Mouse (Mus musculus) liver, postnatal 0 days (tissue): ENCODE results near the gene Tle6. TPM values are rescaled to one million over a fixed set of nuclear protein-coding genes. Genes with fewer than 3 reads are reported as not detected.

ENCODE experiments used
- ATAC-seq: fragments of 200-750 bp; cut with Nextera tagmentation; 2 replicates; pipeline ENCODE4 v1.8.0; 2017; ENCODE audit warnings: mild to moderate bottlenecking, moderate library complexity
- DNase-seq: peaks from one replicate; pipeline ENCODE4 v3.0.0-alpha.2; 2016
- H3K27ac ChIP-seq: fragments of 300-500 bp; sonication (generic); 2 replicates; pipeline ENCODE4 v1.5.1; 2014; ENCODE audit warnings: antibody characterized with exemption, moderate library complexity, mild to moderate bottlenecking, low read depth
- H3K27me3 ChIP-seq: fragments of 300-500 bp; sonication (generic); 2 replicates; pipeline ENCODE4 v1.6.1; 2014; ENCODE audit warnings: low read length, control low read depth, mixed read lengths; ENCODE audit not compliant: insufficient read depth
- H3K36me3 ChIP-seq: fragments of 300-500 bp; sonication (generic); replicated peaks from 2 replicates; pipeline ENCODE4 v1.6.1; 2014; ENCODE audit warnings: mild to moderate bottlenecking, control low read depth, low read length, moderate library complexity, mixed read lengths; ENCODE audit not compliant: insufficient read depth
- H3K4me1 ChIP-seq: fragments of 300-500 bp; sonication (generic); 2 replicates; pipeline ENCODE4 v1.6.1; 2014; ENCODE audit warnings: antibody characterized with exemption, mild to moderate bottlenecking, control low read depth; ENCODE audit not compliant: insufficient read depth
- H3K4me2 ChIP-seq: fragments of 300-500 bp; sonication (generic); 2 replicates; pipeline ENCODE4 v1.6.1; 2014; ENCODE audit warnings: low read depth, mild to moderate bottlenecking, low read length, moderate library complexity, mixed read lengths
- H3K4me3 ChIP-seq: fragments of 300-500 bp; sonication (generic); 2 replicates; pipeline ENCODE4 v1.5.1; 2014; ENCODE audit warnings: low read depth, low read length
- H3K9ac ChIP-seq: fragments of 300-500 bp; sonication (generic); replicated peaks from 2 replicates; pipeline ENCODE4 v1.6.1; 2014; ENCODE audit warnings: mild to moderate bottlenecking, moderate library complexity
- H3K9me3 ChIP-seq: fragments of 300-500 bp; sonication (generic); 2 replicates; pipeline ENCODE4 v1.6.1; 2016; ENCODE audit warnings: mild to moderate bottlenecking, control low read depth, low read length, mixed read lengths
- CTCF ChIP-seq: sonication (generic); IDR thresholded peaks from 2 replicates; pipeline ENCODE4 v1.5.1; 2016; ENCODE audit warnings: antibody characterized with exemption, low read depth
- EP300 ChIP-seq: IDR thresholded peaks from 2 replicates; pipeline ENCODE4 v1.6.1; 2016; ENCODE audit warnings: antibody characterized with exemption, low read depth, mild to moderate bottlenecking
- WGBS: fragments of 180-500 bp; shearing (Covaris S2); extraction: QIAGEN DNeasy Blood & Tissue Kit; methylation state at CpG from one replicate; pipeline ENCODE4 v1.1.7; 2014; ENCODE audit not compliant: insufficient replicate concordance; 5-methylcytosine and 5-hydroxymethylcytosine counted together
- polyA plus RNA-seq: library from polyadenylated mRNA; unstranded; fragments of >200 nt; fragmentation: Nextera tagmentation; extraction: Ambion mirVana; gene quantifications from 2 replicates; pipeline ENCODE4 v1.2.1, GENCODE M21; 2015

The Tle6 gene
- polyA plus RNA-seq, 1 experiment from 2014 or later, result 3.0 TPM

- WGBS, result 36% methylated on average over 7 of the region's 7 CpGs
- Histone ChIP-seq H3K9ac (peak overlapping the region; percentile 42; the same call in 1 of the 2 replicates), H3K4me1 (peaks cover 46% of the 10 kb centered on the region)
Measured at GRCm38 (mm10) chr10:81601396-81601905, 578 bp upstream of the Tle6 start.

GRCm38 (mm10) chr10:81600096-81600495 is 777 bp downstream of the Tle6 start:
- no peak overlapping the region for H3K4me3 ChIP-seq

More at GRCm38 (mm10) chr10:81601396-81601905, 578 bp upstream of the Tle6 start:
- ATAC-seq (no peak), DNase-seq (no peak)
- peak overlapping the region; percentile 67 for H3K4me2 ChIP-seq
- H3K27me3 ChIP-seq, result no peaks in the 10 kb centered on the region
- no peak for TF ChIP-seq EP300
- TF ChIP-seq CTCF, result no peak
- no peaks in the 10 kb centered on the region for H3K36me3 ChIP-seq
- peak overlapping the region; percentile 25; the same call in 1 of the 2 replicates for H3K4me3 ChIP-seq
- no peaks in the 10 kb centered on the region for H3K9me3 ChIP-seq
- H3K27ac ChIP-seq, result no peak overlapping the region

GRCm38 (mm10) chr10:81599630-81600029 is 1.2 kb downstream of the Tle6 start:
- Histone ChIP-seq H3K36me3 (no peaks in the 10 kb centered on the region), H3K9me3 (no peaks in the 10 kb centered on the region), H3K4me2 (no peak overlapping the region), H3K4me1 (peaks cover 45% of the 10 kb centered on the region), H3K27ac (no peak overlapping the region), H3K4me3 (no peak overlapping the region), H3K27me3 (no peaks in the 10 kb centered on the region), H3K9ac (no peak overlapping the region)
- ATAC-seq, result no peak
- WGBS, result 56% methylated on average over 5 of the region's 5 CpGs
- TF ChIP-seq EP300 (no peak), CTCF (no peak)
- DNase-seq, result no peak

More at GRCm38 (mm10) chr10:81600096-81600495, 777 bp downstream of the Tle6 start:
- Histone ChIP-seq H3K9me3 (no peaks in the 10 kb centered on the region), H3K27me3 (no peaks in the 10 kb centered on the region), H3K27ac (no peak overlapping the region), H3K36me3 (no peaks in the 10 kb centered on the region), H3K4me2 (peak overlapping the region; percentile 67; the same call in 1 of the 2 replicates), H3K4me1 (peaks cover 45% of the 10 kb centered on the region), H3K9ac (no peak overlapping the region)
- ATAC-seq (no peak), DNase-seq (no peak)
- WGBS, result 43% methylated on average over 10 of the region's 10 CpGs
- no peak for TF ChIP-seq CTCF
- no peak for TF ChIP-seq EP300

DNA sequence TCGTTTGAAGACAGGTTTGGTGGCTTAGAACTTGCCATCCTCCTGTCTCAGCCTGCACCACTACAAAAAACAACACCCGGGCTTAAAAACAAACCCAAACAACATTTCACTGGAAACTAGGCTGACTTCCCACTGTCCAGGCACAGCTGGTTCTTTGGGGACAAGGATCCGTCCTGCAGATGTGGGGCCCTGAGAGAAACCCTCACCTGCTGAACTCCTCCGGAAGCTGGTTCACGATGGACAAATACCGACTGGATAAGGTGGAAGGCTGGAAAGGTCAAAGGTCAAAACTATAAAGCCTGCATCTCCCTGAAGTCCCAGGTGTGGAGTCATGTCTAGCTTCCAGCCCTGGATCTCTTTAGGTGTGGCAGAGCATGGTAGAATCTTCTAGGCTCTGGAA is 2.0 kb downstream of the Tle6 start:
- no peaks in the 10 kb centered on the region for H3K36me3 ChIP-seq
- no peak overlapping the region for H3K27ac ChIP-seq
- H3K4me2 ChIP-seq, result no peak overlapping the region
- no peak for TF ChIP-seq CTCF
- no peak for TF ChIP-seq EP300
- no peak for DNase-seq
- H3K9me3 ChIP-seq, result no peaks in the 10 kb centered on the region
- no peak for ATAC-seq
- no peak overlapping the region for H3K4me3 ChIP-seq
- 40% methylated on average over 6 of the region's 6 CpGs for WGBS
- H3K9ac ChIP-seq, result no peak overlapping the region
- H3K4me1 ChIP-seq, result peaks cover 42% of the 10 kb centered on the region
- no peaks in the 10 kb centered on the region for H3K27me3 ChIP-seq

- no peak for ATAC-seq
- no peak overlapping the region for H3K9ac ChIP-seq
- H3K4me3 ChIP-seq, result no peak overlapping the region
- no peak overlapping the region for H3K4me2 ChIP-seq
- no peak overlapping the region for H3K27ac ChIP-seq
- TF ChIP-seq EP300 (no peak), CTCF (no peak)
- H3K4me1 ChIP-seq, result peaks cover 42% of the 10 kb centered on the region
- DNase-seq, result no peak
- H3K9me3 ChIP-seq, result no peaks in the 10 kb centered on the region
- no peaks in the 10 kb centered on the region for H3K27me3 ChIP-seq
- WGBS, result 35% methylated on average over 3 of the region's 3 CpGs
- no peaks in the 10 kb centered on the region for H3K36me3 ChIP-seq
Measured at GRCm38 (mm10) chr10:81598342-81598741, 2.5 kb downstream of the Tle6 start.

DNA sequence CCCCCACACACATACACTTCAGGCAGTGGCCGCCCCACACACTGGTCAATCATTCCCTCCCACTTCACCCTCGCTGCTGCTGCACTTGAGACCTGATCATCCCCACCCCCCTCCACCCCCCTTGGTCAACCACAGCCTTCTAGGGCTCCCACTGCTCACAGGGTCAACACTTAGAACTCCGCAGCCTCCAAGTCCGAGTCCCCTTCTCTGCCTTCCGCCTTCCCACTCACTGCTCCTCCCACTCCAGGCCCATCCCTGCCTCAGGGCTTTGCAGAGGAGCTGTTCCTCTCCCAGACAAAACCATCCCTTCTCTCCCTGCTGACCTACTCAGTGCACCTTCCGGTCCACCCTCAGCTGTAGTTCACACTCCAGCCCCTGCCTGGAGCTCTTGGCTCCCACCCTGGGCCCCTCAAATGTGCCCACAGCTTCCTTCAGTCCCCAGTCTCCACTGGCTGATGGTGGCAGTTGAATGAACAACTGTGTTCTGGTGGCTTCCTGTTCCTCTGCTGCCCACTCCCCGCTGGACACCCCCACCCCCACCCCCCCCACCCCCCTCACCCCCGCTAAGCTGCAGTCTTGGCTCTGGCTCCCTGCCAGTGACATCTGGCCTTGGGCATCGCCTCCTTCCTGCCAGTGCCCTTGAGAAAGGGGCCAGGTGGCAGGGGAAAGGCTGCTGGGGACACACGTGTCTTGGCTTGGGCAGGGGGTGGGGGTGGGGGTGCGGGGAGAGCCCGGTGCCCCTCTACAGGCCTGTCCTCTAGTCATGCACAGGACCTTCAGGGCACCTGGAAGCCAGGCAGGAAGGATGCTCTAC is 3.5 kb downstream of the Tle6 start:
- no peak overlapping the region for H3K27ac ChIP-seq
- DNase-seq (peak; percentile 48), ATAC-seq (no peak)
- TF ChIP-seq EP300 (no peak), CTCF (no peak)
- 4% methylated on average over 11 of the region's 12 CpGs for WGBS
- no peaks in the 10 kb centered on the region for H3K36me3 ChIP-seq
- no peaks in the 10 kb centered on the region for H3K27me3 ChIP-seq
- H3K9ac ChIP-seq, result peak overlapping the region; percentile 19; the same call in 1 of the 2 replicates
- peak overlapping the region; percentile 67 for H3K4me2 ChIP-seq
- H3K9me3 ChIP-seq, result no peaks in the 10 kb centered on the region
- peak overlapping the region; percentile 23; the same call in 1 of the 2 replicates for H3K4me3 ChIP-seq
- peaks cover 38% of the 10 kb centered on the region for H3K4me1 ChIP-seq
